Mouse (Mus musculus) heart, adult 18-20 months (tissue): ENCODE data around the gene Tgif2. TPM values are rescaled to one million over a fixed set of nuclear protein-coding genes. Genes with fewer than 3 reads are reported as not detected.
"Not testable (repeated sequence)": the region's sequence is repeated elsewhere in the genome, so short reads cannot be mapped to it uniquely, and the experiment has no call there.

Source experiments
- DNase-seq, 2 experiments: peaks; one replicate each; pipeline ENCODE4 v3.0.0; 2021 to 2022; ENCODE audit warnings: mixed read lengths in 1 of 2
- total RNA-seq, 2 experiments: library from RNA; stranded (reverse); gene quantifications; 2 replicates each; pipeline ENCODE4 v1.2.3; 2021

Tgif2 gene
- total RNA-seq, 2 experiments from 2014 or later = 0.37 to 0.44 TPM

DNA sequence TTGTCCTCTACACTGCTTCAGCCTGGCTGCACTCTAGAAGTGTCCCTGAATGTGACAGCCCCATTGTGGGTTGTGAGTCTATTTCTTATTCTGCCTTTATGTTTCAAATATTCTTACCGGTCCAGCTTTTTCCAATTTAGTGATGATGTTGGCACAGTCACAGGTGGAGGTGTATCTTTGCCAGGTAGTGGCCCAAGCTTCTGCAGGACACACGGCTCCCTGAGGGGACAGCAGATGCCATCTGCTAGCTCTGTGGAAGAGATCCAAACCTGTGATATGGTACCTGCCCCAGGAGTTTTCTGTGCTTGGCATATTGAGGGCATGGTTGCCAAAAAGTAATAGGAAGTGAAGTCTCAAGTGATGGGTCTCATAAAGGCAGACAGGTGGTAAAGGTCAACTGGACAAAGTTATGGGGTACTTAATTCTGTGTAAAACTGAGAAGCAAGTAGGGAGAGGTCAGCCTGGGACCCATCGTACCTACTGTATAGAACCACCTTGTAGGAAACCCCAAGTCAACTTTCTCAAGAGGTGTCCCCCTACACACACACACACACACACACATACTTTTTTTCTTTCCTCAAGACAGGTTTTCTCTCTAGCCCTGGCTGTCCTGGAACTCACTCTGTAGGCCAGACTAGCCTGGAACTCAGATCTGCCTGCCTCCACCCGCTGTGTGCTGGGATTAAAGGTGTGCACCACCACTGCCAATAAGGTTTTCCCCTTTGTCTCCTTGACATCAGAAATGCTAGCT is 35.1 kb downstream of the Tgif2 start:
- DNase-seq = no peak

GRCm38 (mm10) chr2:156877726-156878125 is 37.9 kb downstream of the Tgif2 start:
- DNase-seq = peak in 1 of 2 experiments; percentile 23

DNA sequence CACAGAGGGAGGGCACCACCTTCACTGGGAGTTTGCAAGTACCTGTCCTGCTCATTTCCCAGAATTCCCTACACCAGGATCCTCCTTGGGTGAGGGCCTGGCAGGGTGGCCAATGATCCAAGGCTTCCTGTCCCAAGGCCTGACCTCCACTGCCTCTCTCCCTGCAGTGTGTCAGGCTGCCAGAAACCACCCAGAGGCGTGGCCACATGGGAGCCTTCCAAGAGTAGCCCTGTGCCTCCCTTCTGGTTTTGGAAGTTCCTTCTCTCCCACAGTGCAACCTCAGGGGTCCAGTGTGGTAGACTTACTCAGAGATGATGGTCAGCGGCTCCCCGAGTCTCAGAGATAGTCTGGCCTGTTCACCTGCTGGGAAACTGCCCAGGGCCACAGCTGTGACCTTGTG is 39.7 kb downstream of the Tgif2 start:
- DNase-seq = peak in 1 of 2 experiments; percentile 45

DNA sequence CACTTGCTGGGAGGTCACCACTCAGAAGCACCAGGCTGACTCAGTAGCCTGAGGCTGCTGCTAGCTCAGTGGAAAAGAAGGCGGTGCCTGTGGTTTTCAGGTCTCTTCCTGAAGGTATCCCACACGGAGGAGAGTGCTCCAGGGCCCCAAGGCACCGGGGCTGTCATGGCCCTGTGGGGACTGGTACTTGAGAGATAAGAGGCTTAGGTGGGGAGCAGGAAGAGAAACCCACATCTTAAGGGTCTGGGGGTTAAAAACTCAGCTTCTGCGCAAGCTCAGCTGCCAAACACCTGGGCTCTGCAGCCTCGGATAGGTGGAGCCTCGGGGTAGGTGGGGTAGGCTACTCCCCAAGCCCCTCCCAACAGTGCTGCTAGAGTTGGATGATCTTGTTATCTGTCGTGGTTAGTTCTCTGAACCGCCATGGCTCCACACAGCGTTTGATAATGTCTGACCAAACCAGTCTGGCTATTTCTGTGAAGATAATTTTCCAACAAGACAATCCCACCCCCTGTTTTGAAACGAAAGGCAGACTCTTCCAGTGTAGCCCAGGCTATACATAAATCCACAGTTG is 42.7 kb downstream of the Tgif2 start:
- no peak for DNase-seq

DNA sequence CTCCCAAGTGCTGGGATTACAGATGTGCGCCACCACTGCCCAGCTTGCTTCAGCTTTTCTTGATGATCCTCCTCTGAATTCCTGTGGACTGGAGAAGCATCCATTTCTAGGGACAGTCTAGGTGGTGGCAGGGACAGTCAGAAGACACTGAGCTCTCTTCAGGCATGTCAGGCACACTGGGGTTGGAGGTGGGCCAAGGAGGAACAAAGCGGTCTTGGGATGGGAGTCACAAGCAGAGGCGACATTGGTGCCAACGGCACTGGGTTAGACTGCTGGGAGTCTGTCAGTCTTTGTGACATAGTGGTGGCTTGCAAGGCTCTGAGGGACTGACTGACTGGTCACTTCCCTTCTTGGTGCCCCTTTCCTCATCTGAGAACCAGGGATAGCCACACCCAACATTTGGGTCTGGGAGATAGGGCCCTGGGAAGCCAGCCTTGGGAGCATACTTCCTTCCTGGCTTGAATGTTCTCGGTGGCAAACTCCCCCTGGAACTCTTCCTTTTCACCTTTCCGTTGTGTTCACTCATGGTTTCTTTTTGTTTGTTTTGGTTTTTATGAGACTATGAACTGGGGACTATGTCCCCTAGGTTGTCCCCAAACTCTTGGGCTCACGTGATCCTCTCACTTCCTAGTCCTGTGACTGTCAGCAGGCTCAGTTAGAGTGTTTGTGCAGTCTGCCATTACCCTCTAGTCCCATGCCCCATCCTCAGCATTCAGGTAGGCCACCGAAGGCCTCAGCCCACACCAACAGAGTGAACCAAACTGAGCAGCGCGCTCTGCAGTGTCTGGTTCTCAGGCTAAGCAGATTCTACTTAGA is 44.8 kb downstream of the Tgif2 start:
- no peak for DNase-seq

DNA sequence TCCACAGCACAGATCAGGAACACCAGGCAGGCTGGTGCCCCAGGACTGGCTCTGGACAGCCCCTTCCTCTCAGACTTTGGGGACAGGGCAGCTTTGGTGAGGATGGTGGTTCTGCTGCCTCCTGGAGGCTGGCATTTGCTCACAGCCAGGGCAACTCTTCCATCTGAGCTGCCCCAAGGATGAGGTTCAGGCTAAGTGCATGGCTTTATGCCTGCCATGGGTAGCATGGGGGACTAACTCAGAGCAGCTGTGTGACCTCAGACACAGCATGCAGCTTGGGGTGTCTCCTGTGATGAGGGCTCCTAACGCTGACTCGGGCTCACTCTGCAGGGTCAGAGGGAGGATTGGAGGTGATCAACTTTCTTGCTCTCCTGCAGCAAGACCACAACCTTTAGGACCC is 45.9 kb downstream of the Tgif2 start:
- not testable (repeated sequence) for DNase-seq

DNA sequence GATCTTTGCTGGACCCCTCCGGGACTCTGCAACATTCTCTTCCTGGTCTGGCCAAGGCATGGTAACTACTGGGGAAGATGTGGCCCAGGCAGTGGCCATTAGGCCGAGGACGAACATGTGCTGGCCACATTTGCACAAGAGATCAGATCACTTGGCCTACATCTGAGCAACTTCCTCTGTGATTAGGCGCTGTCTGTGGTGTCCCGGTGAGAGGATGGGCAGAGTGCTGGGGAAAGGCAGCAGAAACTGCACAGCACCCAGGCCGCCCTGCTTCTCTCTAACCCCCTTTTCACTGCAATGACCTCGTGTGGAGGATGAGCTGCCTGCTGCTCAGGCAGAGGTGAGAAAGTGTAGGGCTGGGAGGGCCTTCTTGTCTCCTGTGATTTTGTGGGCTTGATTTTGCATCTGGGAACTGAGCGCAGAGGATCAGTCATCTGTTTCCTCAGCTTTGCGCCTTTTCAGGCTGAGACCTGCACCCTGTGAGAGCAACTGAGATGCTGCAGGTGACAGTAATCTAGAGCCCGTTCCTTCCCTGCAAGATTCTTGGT is 46.4 kb downstream of the Tgif2 start:
- no peak for DNase-seq

GRCm38 (mm10) chr2:156887017-156887416 is 47.2 kb downstream of the Tgif2 start, which contains the start of gene Sla2:
TSS of gene Sla2 (minus strand) at chr2:156887192.
- DNase-seq = peak in 1 of 2 experiments; percentile 21

DNA sequence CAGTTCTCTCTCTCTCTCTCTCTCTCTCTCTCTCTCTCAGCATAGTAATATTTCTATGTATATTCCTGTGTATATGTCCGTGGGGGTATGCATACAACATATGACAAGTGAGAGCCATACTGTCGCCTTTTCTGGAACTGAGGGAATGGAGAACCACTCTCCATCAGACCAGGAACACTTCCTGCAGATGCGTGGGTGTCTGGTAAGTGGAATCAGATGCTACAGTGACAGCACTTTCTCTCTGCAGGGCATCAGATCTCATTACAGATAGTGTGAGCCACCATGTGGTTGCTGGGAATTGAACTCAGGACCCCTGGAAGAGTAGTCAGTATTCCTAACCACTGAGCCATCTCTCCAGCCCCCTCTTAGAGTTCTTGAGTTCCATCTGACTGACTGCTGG is 48.7 kb downstream of the Tgif2 start:
- no peak for DNase-seq

- DNase-seq = no peak
Observed at GRCm38 (mm10) chr2:156892240-156892639, 52.4 kb downstream of the Tgif2 start.

- DNase-seq = no peak
Observed at GRCm38 (mm10) chr2:156892821-156893220, 53.0 kb downstream of the Tgif2 start.

- no peak for DNase-seq
Observed at GRCm38 (mm10) chr2:156894496-156895265, 54.9 kb downstream of the Tgif2 start.

DNA sequence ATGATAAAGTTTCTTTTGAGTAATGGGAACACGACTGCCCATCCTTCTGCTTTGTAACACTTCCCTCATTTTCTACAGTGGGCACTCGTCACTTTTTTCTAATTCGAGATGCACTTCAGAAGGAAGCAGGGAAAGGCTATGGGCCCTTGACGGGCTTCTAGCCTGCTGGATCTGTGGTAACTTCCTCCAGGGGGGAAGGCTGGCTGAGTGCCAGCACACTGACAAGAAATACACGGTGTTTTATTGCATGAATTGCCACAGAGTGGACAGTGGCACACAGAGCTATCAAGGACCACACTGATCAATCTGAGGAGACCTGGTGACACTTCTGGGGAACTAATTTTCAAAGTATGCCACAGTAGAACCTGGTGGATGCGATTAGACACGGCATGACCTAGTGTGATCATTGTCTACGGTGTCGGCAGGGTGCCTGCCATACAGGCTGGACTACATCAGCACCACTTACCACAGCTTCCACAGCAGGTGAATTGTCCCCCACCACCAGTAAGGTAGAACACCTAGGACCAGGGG is 56.6 kb downstream of the Tgif2 start:
- no peak for DNase-seq

DNA sequence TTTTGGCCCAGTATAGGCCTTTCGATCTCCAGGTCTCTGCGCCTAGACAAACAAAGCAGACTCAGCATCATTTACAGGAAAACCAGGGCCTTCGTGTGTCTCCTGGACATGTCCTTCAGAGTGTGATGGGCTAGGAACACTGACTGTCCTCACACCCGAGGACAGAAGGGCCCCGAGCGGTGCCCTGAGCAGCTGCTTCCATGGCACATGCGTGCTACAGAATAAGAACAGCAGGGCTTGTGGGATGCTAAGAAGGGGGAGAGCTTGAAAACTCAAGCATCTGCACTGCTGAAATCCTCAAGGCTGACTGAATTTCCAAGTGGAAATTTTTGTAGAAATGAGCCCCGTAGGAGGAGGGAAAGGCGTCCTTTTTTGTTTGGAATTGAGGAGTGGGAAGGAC is 57.2 kb downstream of the Tgif2 start:
- no peak for DNase-seq

DNA sequence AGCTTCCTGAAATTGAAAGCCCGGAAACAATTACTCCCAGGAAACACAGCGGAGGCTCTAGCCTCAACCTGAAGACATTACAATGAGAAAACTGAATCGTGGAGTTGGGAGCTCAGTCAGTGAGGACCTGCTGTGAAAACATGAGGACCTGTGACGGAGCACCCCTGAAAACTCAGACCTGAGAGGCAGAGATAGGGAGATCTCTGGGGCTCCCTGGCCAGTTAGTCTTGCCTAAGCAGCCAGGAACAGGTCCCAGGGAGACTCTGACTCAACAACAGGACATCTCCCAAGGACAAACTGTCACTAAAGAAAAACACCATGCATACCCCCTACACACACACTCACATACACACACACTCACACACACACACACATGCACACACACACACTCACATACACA is 58.6 kb downstream of the Tgif2 start:
- no peak for DNase-seq

GRCm38 (mm10) chr2:156899184-156899583 is 59.4 kb downstream of the Tgif2 start:
- no peak for DNase-seq

DNA sequence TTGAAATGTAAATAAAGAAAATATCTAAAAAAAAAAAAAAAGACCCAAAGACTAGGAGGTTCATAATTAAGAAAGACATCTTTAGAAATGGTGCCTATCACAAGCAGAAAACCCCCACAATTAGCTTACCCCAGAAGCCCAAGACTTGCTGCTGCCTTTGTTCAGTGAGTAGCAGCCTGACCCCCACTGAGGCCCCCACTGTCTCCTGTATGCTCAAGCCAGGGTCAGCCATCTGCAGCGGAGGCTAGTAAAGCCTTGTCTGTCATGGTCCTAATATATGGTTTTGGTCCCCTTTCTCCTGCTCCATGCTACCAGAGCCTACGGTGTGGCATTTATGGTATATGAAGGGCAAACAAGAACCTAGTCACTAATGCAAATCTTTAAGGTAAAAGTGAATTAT is 61.5 kb downstream of the Tgif2 start:
- no peak for DNase-seq

GRCm38 (mm10) chr2:156901883-156902282 is 62.1 kb downstream of the Tgif2 start:
- DNase-seq = no peak

GRCm38 (mm10) chr2:156902411-156902810 is 62.6 kb downstream of the Tgif2 start:
- DNase-seq = not testable (repeated sequence)

- no peak for DNase-seq
Observed at GRCm38 (mm10) chr2:156903367-156903766, 63.6 kb downstream of the Tgif2 start.
